Mouse (Mus musculus) limb, embryonic 10.5 days (tissue): ENCODE measurements around the gene Crim1. TPM values are rescaled to one million over a fixed set of nuclear protein-coding genes. Genes with fewer than 3 reads are reported as not detected.

Experiments used
- DNase-seq: peaks from one replicate; pipeline ENCODE4 v3.0.0-alpha.2; 2017; ENCODE audit warnings: low spot score
- H3K27ac ChIP-seq: fragments of 300-500 bp; sonication (generic); 2 replicates; pipeline ENCODE4 v1.5.1; 2016; ENCODE audit warnings: mild to moderate bottlenecking
- H3K27me3 ChIP-seq: fragments of 300-500 bp; sonication (generic); 2 replicates; pipeline ENCODE4 v1.6.1; 2016; ENCODE audit warnings: low read depth, mild to moderate bottlenecking; ENCODE audit not compliant: poor library complexity, severe bottlenecking
- H3K36me3 ChIP-seq: fragments of 300-500 bp; sonication (generic); 2 replicates; pipeline ENCODE4 v1.6.1; 2016; ENCODE audit warnings: mild to moderate bottlenecking, moderate library complexity
- H3K4me1 ChIP-seq: fragments of 300-500 bp; sonication (generic); 2 replicates; pipeline ENCODE4 v1.6.1; 2016
- H3K4me3 ChIP-seq: fragments of 300-500 bp; sonication (generic); 2 replicates; pipeline ENCODE4 v1.5.1; 2016; ENCODE audit warnings: mild to moderate bottlenecking, moderate library complexity
- H3K9me3 ChIP-seq: fragments of 300-500 bp; sonication (generic); replicated peaks from 2 replicates; pipeline ENCODE4 v1.6.1; 2016; ENCODE audit warnings: mild to moderate bottlenecking
- WGBS: fragments of 180-500 bp; shearing (Covaris S2); methylation state at CpG from one replicate; pipeline ENCODE4 v1.1.7; 2016; 5-methylcytosine and 5-hydroxymethylcytosine counted together
- microRNA-seq: library from miRNA; unstranded; fragments of <30 nt; microRNA quantifications from one replicate; pipeline ENCODE4, GENCODE M21; 2017
- polyA plus RNA-seq: library from polyadenylated mRNA; unstranded; fragments of >200 nt; fragmentation: Nextera tagmentation; extraction: Ambion mirVana; gene quantifications from 2 replicates; pipeline ENCODE4 v1.2.1, GENCODE M21; 2016

The Crim1 gene
- polyA plus RNA-seq, 1 experiment from 2014 or later: 2.2 TPM

- Histone ChIP-seq H3K4me3 (no peak overlapping the region), H3K4me1 (peaks cover 9% of the 10 kb centered on the region), H3K27me3 (no peaks in the 10 kb centered on the region), H3K36me3 (peaks cover 23% of the 10 kb centered on the region), H3K9me3 (no peaks in the 10 kb centered on the region), H3K27ac (no peak overlapping the region)
- DNase-seq: no peak
- WGBS: 85% methylated on average over 10 of the region's 10 CpGs
Observed at GRCm38 (mm10) chr17:78408386-78408785, 208.3 kb downstream of the Crim1 start.

GRCm38 (mm10) chr17:78409900-78410299 lies 209.9 kb downstream of the Crim1 start:
- DNase-seq: no peak
- H3K4me3 ChIP-seq: no peak overlapping the region

GRCm38 (mm10) chr17:78415255-78415654 lies 215.2 kb downstream of the Crim1 start:
- Histone ChIP-seq H3K4me1 (peaks cover 14% of the 10 kb centered on the region), H3K27ac (no peak overlapping the region), H3K27me3 (no peaks in the 10 kb centered on the region), H3K4me3 (no peak overlapping the region), H3K9me3 (no peaks in the 10 kb centered on the region), H3K36me3 (peaks cover 14% of the 10 kb centered on the region)
- no peak for DNase-seq
- 87% methylated on average over 2 of the region's 2 CpGs for WGBS

More at GRCm38 (mm10) chr17:78409900-78410299, 209.9 kb downstream of the Crim1 start:
- H3K4me1 ChIP-seq: peaks cover 9% of the 10 kb centered on the region
- H3K36me3 ChIP-seq: peaks cover 14% of the 10 kb centered on the region
- no peaks in the 10 kb centered on the region for H3K27me3 ChIP-seq
- 65% methylated on average over 2 of the region's 2 CpGs for WGBS
- H3K9me3 ChIP-seq: no peaks in the 10 kb centered on the region
- no peak overlapping the region for H3K27ac ChIP-seq

GRCm38 (mm10) chr17:78417381-78418281 lies 217.6 kb downstream of the Crim1 start, which contains the start of gene Fez2:
TSS of gene Fez2 (minus strand) at chr17:78418152.
- Histone ChIP-seq H3K9me3 (no peaks in the 10 kb centered on the region), H3K27ac (peak within 1 kb of the TSS; percentile 94), H3K4me3 (peak within 1 kb of the TSS; percentile 71), H3K36me3 (peaks cover under 1% of the 10 kb centered on the region), H3K27me3 (no peaks in the 10 kb centered on the region), H3K4me1 (peaks cover 14% of the 10 kb centered on the region)
- WGBS: under 1% methylated on average over 67 of the region's 67 CpGs
- DNase-seq: peak; percentile 96

GRCm38 (mm10) chr17:78419216-78419615 lies 219.2 kb downstream of the Crim1 start:
- peaks cover 14% of the 10 kb centered on the region for H3K4me1 ChIP-seq
- H3K27me3 ChIP-seq: no peaks in the 10 kb centered on the region
- H3K4me3 ChIP-seq: no peak overlapping the region
- no peak for DNase-seq
- H3K9me3 ChIP-seq: no peaks in the 10 kb centered on the region
- H3K27ac ChIP-seq: no peak overlapping the region
- no peaks in the 10 kb centered on the region for H3K36me3 ChIP-seq
- 79% methylated on average over 4 of the region's 4 CpGs for WGBS

- no peaks in the 10 kb centered on the region for H3K9me3 ChIP-seq
- no peaks in the 10 kb centered on the region for H3K27me3 ChIP-seq
- no peak overlapping the region for H3K27ac ChIP-seq
- DNase-seq: no peak
- 90% methylated on average over 8 of the region's 8 CpGs for WGBS
- no peak overlapping the region for H3K4me3 ChIP-seq
- H3K4me1 ChIP-seq: no peaks in the 10 kb centered on the region
- no peaks in the 10 kb centered on the region for H3K36me3 ChIP-seq
Observed at GRCm38 (mm10) chr17:78425026-78425425, 225.0 kb downstream of the Crim1 start.

Small RNA genes within 50 kb of the gene (microRNA-seq; reads per million reads assigned to microRNA genes)
- not detected for gene Gm25069

Other genes with a start within 250 kb of the Crim1 start
- 33.3 and 39.2 TPM in 2 replicates for gene Fez2, start 217.9 kb downstream of the Crim1 start, polyA plus RNA-seq